Mouse (Mus musculus) bone marrow, adult 2 months (tissue): Measurements from ENCODE around the gene Apom.

ENCODE experiments used
- CTCF ChIP-seq: fragments of 200-500 bp; IDR thresholded peaks from 2 replicates; pipeline ENCODE4 v1.5.1; 2011; ENCODE audit warnings: low read length, control low read depth; ENCODE audit not compliant: control insufficient read depth, insufficient read depth
- POLR2A ChIP-seq: fragments of 200-500 bp; IDR thresholded peaks from 2 replicates; pipeline ENCODE4 v1.6.1; 2011; ENCODE audit warnings: low read depth, mild to moderate bottlenecking, control low read depth, low read length, borderline replicate concordance; ENCODE audit not compliant: control insufficient read depth

GRCm38 (mm10) chr17:35111774-35112173 is 20.1 kb downstream of the Apom start:
- TF ChIP-seq CTCF, result no peak
- TF ChIP-seq POLR2A, result no peak
